Mouse (Mus musculus) heart, postnatal 4 days (tissue): ENCODE measurements around the gene Zmym1. TPM values are rescaled to one million over a fixed set of nuclear protein-coding genes. Genes with fewer than 3 reads are reported as not detected.
A peak's percentile ranks its signal among the peaks of the same experiment; 100 is the strongest.
"Not testable (repeated sequence)": the region's sequence is repeated elsewhere in the genome, so short reads cannot be mapped to it uniquely, and the experiment has no call there.

Source experiments
- DNase-seq: peaks from one replicate; pipeline ENCODE4 v3.0.0; 2021
- total RNA-seq, 2 experiments: library from RNA; stranded (reverse); gene quantifications; 2 replicates each; pipeline ENCODE4 v1.2.3; 2021

Gene Zmym1
- total RNA-seq = 1 to 10 TPM; 5.8 to 5.9 TPM

DNA sequence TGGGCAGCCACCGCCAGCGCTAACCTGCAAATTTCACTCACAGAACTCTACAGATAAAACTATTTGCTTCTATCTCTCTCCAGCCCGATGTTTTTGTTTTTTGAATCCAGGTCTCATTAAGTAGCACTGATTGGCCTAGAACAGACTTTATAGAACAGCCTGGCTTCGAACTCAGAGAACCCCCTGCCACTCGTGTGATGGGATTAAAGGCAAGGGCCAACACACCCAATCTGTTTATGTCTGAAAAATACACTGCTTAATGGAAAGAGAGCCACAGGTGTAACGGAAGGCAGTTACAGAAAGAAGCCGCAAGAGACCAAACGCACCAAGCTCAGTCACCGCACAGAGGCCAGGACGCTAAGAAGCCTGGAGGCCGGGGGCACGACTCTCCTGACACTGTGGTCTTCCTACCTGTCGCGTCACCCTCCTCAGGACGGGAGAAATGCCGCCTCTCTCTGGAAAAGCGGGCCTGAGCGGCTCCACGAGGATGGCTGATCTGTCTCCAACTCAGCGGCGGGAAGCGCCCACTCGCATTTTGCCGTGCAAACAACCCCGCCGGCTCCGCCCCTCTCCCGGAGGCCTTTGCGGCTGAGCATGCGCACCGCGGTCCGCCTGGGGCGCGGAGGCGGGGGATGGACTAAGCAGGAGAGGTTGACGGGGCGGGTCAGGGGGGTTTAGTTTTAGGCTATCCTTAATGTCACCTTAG is at the start of gene Zmym1:
Gene Zmym1 (minus strand): TSS at position 568 of the 706 bp plus-strand sequence.
- DNase-seq = peak; percentile 94

DNA sequence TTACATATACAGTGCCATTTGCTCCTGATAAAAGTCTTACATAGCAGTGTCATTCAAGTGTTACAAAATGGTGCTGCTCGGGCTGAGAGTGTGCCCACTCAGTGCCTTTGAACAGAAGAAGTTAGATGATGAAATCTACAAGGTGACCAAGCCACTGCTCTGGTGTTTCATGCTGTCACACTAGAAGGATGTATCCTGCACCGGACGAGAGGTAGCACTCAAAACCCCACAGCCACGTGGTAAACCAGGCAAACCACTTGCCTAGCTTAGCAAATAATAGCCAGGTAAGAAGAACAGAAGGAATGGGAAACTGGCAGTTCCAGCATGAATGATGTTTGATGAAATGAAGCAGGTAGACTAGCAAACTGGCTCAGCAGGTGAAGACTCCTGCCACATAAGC is 49.6 kb upstream of the Zmym1 start:
- DNase-seq = no peak

- DNase-seq = no peak
These were observed 46.6 kb upstream of the Zmym1 start for GRCm38 (mm10) chr4:127107566-127107965.

- DNase-seq = not testable (repeated sequence)
These were observed 38.6 kb upstream of the Zmym1 start for GRCm38 (mm10) chr4:127099552-127099951.

DNA sequence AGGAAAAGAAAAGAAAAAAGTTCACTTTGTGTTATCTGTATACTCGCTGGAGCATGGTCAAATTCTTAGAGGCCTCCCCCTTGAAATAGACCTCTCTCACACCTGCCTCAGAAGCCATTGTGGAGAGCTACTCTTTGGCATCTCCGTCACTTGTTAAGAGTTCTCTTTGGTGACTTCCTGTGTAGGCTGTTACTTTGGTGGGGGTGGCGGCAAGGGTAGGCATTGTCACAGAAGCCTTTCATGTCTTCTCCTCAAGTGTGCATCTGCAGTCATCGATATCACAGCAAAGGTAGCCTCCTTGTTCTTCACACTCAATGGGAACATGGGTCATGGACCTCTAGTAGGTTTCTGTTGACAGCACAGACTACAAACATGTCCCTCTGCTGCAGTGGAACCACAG is 34.1 kb upstream of the Zmym1 start:
- DNase-seq = no peak

- no peak for DNase-seq
These were observed 30.2 kb upstream of the Zmym1 start for GRCm38 (mm10) chr4:127091188-127091587.

- no peak for DNase-seq
These were observed 24.8 kb upstream of the Zmym1 start for GRCm38 (mm10) chr4:127085761-127086160.

GRCm38 (mm10) chr4:127083131-127083530 is 22.2 kb upstream of the Zmym1 start:
- DNase-seq = no peak

DNA sequence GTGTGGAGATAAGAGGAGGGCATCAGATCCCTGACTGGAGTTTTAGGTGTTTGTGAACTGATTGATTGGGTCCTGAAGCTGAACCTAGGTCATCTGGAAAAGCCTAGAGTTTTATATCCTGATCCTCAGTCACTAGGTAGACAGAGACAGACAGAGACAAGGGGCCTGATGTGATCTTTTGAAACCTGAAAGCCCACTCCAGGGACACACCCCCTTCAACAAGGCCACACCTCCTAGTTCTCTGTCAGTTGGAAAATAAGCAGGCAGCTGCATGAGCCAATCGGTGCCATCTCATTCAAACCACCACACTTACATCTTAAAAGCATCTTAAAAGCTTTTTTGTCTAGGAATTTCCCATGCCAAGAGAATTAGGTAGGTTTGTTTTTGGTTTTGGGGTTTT is 19.9 kb upstream of the Zmym1 start:
- DNase-seq = no peak

GRCm38 (mm10) chr4:127076875-127077548 is 16.1 kb upstream of the Zmym1 start, which contains the start of gene Zmym6:
TSS of gene Zmym6 (plus strand) at chr4:127077383.
- DNase-seq = peak; percentile 96

DNA sequence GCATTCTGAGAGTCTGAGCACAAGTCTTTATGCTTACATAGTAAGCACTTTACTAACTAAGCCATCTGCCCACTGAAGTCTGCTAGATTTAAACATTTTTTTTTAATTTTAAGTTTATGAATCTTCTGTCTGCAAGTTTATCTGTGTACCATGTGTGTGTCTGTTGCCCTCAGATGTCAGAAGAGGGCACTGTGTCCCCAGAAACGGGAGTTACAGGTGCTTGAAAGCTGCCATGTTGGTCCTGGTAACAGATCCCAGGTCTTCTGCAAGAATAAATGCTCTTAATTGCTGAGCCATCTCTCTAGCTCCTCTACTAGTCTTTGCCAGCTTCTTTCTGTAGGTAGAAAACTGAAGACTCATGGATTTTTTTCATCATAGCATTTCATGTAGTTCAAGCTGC is 14.0 kb upstream of the Zmym1 start:
- DNase-seq = no peak

GRCm38 (mm10) chr4:127064051-127064450 is 3.1 kb upstream of the Zmym1 start:
- DNase-seq = no peak

GRCm38 (mm10) chr4:127054522-127055198 is 6.3 kb downstream of the Zmym1 start:
- no peak for DNase-seq

DNA sequence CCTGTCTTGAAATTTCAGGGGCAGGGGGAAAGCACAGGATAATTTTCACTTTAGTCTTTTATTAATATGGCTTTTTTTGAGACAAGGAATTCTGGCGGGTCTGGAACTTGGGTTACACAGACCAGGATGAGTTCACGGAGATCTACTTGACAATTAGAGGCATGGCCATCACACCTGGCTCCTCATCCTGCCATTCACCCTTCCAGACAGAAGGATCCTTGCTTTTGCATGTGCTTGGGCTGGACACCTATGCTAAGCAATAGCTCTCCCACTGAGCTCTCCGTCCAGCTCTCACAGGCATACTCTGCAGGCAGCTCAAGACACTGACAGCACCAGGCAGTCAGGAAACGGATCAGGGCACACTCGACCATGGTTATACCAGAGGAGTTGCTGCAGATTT is 7.9 kb downstream of the Zmym1 start:
- DNase-seq = no peak

DNA sequence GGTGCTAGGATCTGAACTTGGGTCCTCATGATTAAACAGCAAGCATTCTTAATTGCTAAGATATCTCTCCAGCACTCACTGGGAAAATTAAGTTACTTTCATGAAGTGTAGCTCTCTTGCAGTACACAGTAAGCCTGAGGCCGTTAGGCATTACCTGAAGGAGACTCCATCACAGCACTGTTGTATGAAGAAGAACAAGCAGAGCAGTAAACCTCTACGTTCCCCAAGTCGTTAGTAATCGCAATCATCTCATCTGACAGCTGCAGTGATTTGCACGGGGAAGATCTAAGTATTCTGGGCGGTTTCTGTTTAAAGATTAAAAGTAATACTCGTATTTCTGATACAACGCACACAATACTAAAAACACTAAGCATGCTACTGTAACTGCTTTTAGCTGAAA is 9.8 kb downstream of the Zmym1 start:
- DNase-seq = no peak

DNA sequence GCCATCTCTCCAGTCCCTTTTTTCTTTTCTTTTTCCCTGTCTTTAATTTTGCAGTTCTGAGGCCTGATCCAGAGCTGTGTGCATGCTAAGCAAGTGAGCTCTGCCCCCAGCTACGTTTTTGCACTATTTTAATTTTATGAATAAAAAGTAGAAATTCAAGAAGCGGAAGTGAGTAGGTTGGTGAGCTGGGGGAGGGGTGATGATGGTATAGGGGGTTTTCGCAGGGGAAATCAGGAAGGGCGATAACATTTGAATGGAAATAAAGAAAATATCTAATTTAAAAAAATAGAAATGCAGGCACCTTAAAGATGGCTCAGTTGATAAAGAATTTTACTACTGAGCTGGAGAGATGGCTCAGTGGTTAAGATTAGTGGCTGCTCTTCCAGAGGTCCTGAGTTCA is 17.4 kb downstream of the Zmym1 start:
- DNase-seq = no peak

DNA sequence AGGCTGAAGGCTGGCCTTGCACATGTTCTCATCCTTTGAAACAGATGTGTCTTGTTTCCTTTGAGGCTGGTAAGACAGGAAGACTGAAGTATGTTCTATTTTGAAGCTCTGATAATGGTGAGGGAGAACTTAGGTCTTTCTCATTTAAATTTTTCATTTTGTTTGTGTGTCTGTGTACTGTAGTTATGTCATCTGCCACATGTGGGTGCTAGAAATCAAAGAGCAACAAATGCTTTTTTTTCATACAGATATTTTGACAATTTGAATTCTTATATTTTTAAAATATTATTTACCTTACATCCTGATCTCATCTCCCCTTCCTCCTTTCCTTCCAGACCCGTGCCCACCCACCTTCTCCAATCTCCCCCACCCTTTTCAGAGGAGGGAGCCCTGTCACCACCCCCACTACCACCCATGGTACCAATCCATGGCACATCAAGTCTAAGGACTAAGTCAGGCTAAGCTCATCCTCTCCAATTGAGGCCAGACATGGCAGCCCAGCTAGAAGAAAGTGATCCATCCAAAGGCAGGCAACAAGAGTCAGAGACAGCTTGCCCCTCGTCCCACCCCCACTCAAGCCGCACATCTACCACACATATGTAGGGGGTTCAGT is 21.0 kb downstream of the Zmym1 start:
- DNase-seq = no peak

- DNase-seq = no peak
These were observed 22.1 kb downstream of the Zmym1 start for GRCm38 (mm10) chr4:127038828-127039349.

DNA sequence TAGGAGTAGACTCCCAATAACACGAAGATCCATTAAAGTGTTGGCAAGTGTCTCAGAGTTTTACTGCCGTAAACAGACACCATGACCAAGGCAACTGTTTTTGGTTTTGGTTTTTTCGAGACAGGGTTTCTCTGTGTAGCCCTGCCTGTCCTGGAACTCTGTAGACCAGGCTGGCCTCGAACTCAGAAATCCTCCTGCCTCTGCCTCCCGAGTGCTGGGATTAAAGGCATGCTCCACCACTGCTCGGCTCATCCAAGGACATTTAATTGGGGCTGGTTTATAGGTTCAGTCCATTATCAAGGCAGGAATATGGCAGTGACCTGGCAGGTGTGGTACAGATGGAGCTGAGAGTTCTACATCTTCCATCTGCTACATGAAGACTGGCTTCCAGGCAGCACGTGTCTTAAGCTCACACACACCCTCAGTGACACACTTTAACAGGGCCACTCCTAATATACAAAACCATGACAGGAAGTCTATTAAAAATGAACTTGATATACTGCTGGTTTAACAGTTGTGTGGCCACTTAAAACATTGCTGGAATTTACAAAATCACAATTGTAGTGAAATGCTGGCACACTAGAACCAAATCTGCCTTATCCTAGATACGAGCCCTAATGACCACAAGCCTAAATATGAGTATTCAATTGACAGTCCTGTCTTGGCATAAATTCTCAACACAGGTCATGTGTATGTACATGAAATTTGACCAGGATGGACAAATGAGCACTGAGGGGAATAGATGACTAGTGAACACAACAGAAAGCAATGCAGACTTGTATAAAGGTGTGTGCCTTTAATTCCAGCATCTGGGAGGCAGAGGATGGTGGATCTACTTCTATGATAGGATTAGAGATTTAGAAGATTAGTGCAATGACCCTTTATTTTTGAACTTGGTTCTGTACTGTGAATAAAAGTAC is 22.8 kb downstream of the Zmym1 start:
- DNase-seq = no peak

- no peak for DNase-seq
These were observed 23.8 kb downstream of the Zmym1 start for GRCm38 (mm10) chr4:127037158-127037557.
